8 mouse cellular contexts compared by ENCODE assay signal in the genomic region with DNA sequence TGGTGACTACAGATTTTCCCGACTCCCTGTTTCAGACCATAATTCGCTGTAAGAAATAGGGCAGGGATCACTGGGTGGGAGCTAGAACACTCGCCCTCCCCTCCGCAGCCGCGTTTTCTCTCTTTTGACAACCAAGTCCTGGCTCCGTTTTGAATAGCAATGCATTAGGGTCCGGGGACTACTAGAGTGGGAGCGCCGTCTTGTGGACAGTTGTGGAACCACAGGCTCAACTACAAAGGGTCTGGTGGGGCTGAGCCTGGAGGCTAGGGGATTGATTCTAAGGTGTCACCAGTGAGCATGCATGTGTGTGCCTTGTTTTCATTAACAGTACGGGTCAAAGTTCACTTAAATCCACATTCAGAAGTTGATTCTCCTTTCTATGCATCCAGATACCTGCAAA. TPM values are rescaled to one million over a fixed set of nuclear protein-coding genes. Genes with fewer than 3 reads are reported as not detected.
A peak's percentile ranks its signal among the peaks of the same experiment; 100 is the strongest.
DNase-seq lines count a peak whose midpoint lies in the region; ATAC-seq lines count a peak whose summit lies in the region.

No protein-coding gene starts in this region.

- no peaks in the 10 kb centered on the region for H3K36me3 ChIP-seq in intestine, embryonic 15.5 days

- peak; percentile 52 for ATAC-seq in intestine, embryonic 15.5 days

- peaks cover 5% of the 10 kb centered on the region; the same call in 1 of the 2 replicates for H3K4me1 ChIP-seq in intestine, embryonic 15.5 days (replicated peaks)

- H3K27ac ChIP-seq in intestine, embryonic 15.5 days = no peak overlapping the region

- 4% methylated on average over 11 of the region's 11 CpGs for WGBS in intestine, embryonic 15.5 days

- H3K4me2 ChIP-seq in intestine, embryonic 15.5 days (replicated peaks) = peak overlapping the region; percentile 45

- peaks cover 22% of the 10 kb centered on the region for H3K27me3 ChIP-seq in intestine, embryonic 15.5 days (replicated peaks)

- peak; percentile 82 for DNase-seq in adrenal gland, adult 18-20 months (ENCODE audit: low spot score in 2 of 2)
- DNase-seq in embryo, embryonic 10.5 days (ENCODE audit: low spot score) = peak; percentile 94
- peak; percentile 25 for DNase-seq in gastrocnemius, postnatal 25 days
- peak; percentile 75 to 85 for DNase-seq in left cerebral cortex, postnatal 25 days (ENCODE audit: low spot score in 2 of 2)
- peak; percentile 84 for DNase-seq in mesoderm, embryonic 11.5 days (ENCODE audit: low read depth, low spot score)
- DNase-seq in right cerebral cortex, postnatal 4 days = peak; percentile 94
- peak; percentile 60 for DNase-seq in yolk sac, embryonic 10.5 days (ENCODE audit: low spot score)

- no peaks in the 10 kb centered on the region for H3K9me3 ChIP-seq in intestine, embryonic 15.5 days

- intact Hi-C loops in left cerebral cortex, postnatal 25 days (cut with DNase I) = loop anchor here (1.0 to 5.0 kb wide), 3 partner anchors 42 to 324 kb away; no protein-coding TSS in a partner anchor

- H3K4me3 ChIP-seq in intestine, embryonic 15.5 days (replicated peaks) = no peak overlapping the region

- no peak overlapping the region for H3K9ac ChIP-seq in intestine, embryonic 15.5 days

RNA-seq across cellular contexts. Expression of a gene that starts 26.1 kb away (rescaled TPM):
- total RNA-seq in adrenal gland, adult 18-20 months (2021) = 10 to 100 TPM; 12.1 to 21.7 TPM
- total RNA-seq in gastrocnemius, postnatal 25 days (2021) = 1 to 10 TPM; 5.1 to 5.6 TPM
- 37.3 and 44.5 TPM in 2 replicates for polyA plus RNA-seq in intestine, embryonic 15.5 days (2015; fragmentation: Nextera tagmentation; extraction: Ambion mirVana)
- 10 to 100 TPM; 18.2 to 18.4 TPM for total RNA-seq in left cerebral cortex, postnatal 25 days (2021)

RNA-seq across cellular contexts. Expression of a gene that starts 52.6 kb away (rescaled TPM):
- total RNA-seq in adrenal gland, adult 18-20 months (2021) = 10 to 100 TPM; 20.6 to 46.2 TPM
- total RNA-seq in gastrocnemius, postnatal 25 days (2021) = 10 to 100 TPM; 11.9 to 19.8 TPM
- 14.5 and 15.8 TPM in 2 replicates for polyA plus RNA-seq in intestine, embryonic 15.5 days (2015; fragmentation: Nextera tagmentation; extraction: Ambion mirVana)
- 100 to 1,000 TPM; 110 to 113 TPM for total RNA-seq in left cerebral cortex, postnatal 25 days (2021)

Comparison
In these comparisons a context has a peak if more than half of its experiments do, and no peak if none do; other contexts are left out.
1. DNase-seq: peak in every context shown above with its lines; median percentile 94 in embryo, embryonic 10.5 days; 94 in right cerebral cortex, postnatal 4 days; 84 in mesoderm, embryonic 11.5 days; 82 in adrenal gland, adult 18-20 months; 80 in left cerebral cortex, postnatal 25 days; 60 in yolk sac, embryonic 10.5 days; 25 in gastrocnemius, postnatal 25 days.